Mouse (Mus musculus) C3H10T1/2 (cell line): ENCODE data around the gene Gm49383. TPM values are rescaled to one million over a fixed set of nuclear protein-coding genes. Genes with fewer than 3 reads are reported as not detected.

Experiments used
- polyA plus RNA-seq, 2 experiments: library from polyadenylated mRNA; unstranded; fragments of >200 nt; fragmentation: generic; extraction: Trizol; gene quantifications; one replicate each; pipeline ENCODE4 v1.2.1; 2012; ENCODE audit warnings: missing spikeins in 2 of 2

Gene Gm49383
- 1 to 10 TPM; 1.0 to 1.2 TPM for polyA plus RNA-seq

GRCm38 (mm10) chr12:69196444-69197377 is at the start of gene Gm49383:
Gene Gm49383 (minus strand): TSS chr12:69197104.

GRCm38 (mm10) chr12:69240876-69241275 is 44.0 kb upstream of the Gm49383 start, which contains the start of gene Klhdc1:
Gene Klhdc1 (plus strand): TSS chr12:69241176.

GRCm38 (mm10) chr12:69227776-69228466 is 31.0 kb upstream of the Gm49383 start, which contains the start of gene Pole2:
Gene Pole2 (minus strand): TSS chr12:69228195.

GRCm38 (mm10) chr12:69204052-69204833 is 7.3 kb upstream of the Gm49383 start, which contains the start of gene Gm49384:
Gene Gm49384 (minus strand): TSS chr12:69204267.

GRCm38 (mm10) chr12:69198164-69198535 is 1.2 kb upstream of the Gm49383 start, which contains the start of gene Dnaaf2:
Gene Dnaaf2 (minus strand): TSS chr12:69198429.

GRCm38 (mm10) chr12:69183583-69184308 is 13.2 kb downstream of the Gm49383 start, which contains the start of the genes Rpl36al and Mgat2:
Gene Rpl36al (minus strand): TSS chr12:69184083.
Gene Mgat2 (plus strand): TSS chr12:69184157.

GRCm38 (mm10) chr12:69168461-69169106 is 28.3 kb downstream of the Gm49383 start, which contains the start of gene Lrr1:
Gene Lrr1 (plus strand): TSS chr12:69168814.

GRCm38 (mm10) chr12:69158765-69159577 is 37.9 kb downstream of the Gm49383 start, which contains the start of gene Rps29:
Gene Rps29 (minus strand): TSS chr12:69159186.

Other genes with a start within 250 kb of the Gm49383 start
- 1,000 to 10,000 TPM; 5,905 to 9,496 TPM for gene Rps29, start 37.9 kb downstream of the Gm49383 start, polyA plus RNA-seq
- gene Lrr1, start 28.3 kb downstream of the Gm49383 start, polyA plus RNA-seq, result 1 to 10 TPM; 5.6 to 8.9 TPM
- 100 to 1,000 TPM; 638 to 657 TPM for gene Rpl36al, start 13.0 kb downstream of the Gm49383 start, polyA plus RNA-seq
- 10 to 100 TPM in 1 of 2 experiments, 1 to 10 TPM in 1; 5.5 to 20.9 TPM for gene Mgat2, start 12.9 kb downstream of the Gm49383 start, polyA plus RNA-seq
- gene Dnaaf2, start 1.3 kb upstream of the Gm49383 start, polyA plus RNA-seq, result 1 to 10 TPM; 2.8 to 3.5 TPM
- gene Gm49384, start 7.2 kb upstream of the Gm49383 start, polyA plus RNA-seq, result 1 to 10 TPM; 3.1 to 5.5 TPM
- gene Pole2, start 31.1 kb upstream of the Gm49383 start, polyA plus RNA-seq, result 1 to 10 TPM; 4.1 to 6.2 TPM
- gene Klhdc1, start 44.1 kb upstream of the Gm49383 start, polyA plus RNA-seq, result 1 to 10 TPM in 1 of 2 experiments, under 1 TPM in 1; 0.68 to 5.9 TPM
- 10 to 100 TPM; 16.4 to 49.1 TPM for gene Klhdc2, start 99.6 kb upstream of the Gm49383 start, polyA plus RNA-seq
- 1 to 10 TPM; 1.1 to 5.3 TPM for gene Nemf, start 160.1 kb upstream of the Gm49383 start, polyA plus RNA-seq
- gene Arf6, start 175.0 kb upstream of the Gm49383 start, polyA plus RNA-seq, result 10 to 100 TPM; 59.3 to 61.1 TPM
- gene Gm9887, start 175.4 kb upstream of the Gm49383 start, polyA plus RNA-seq, result 1 to 10 TPM; 1.3 to 3.4 TPM